Mouse (Mus musculus): ENCODE results near the gene Prkg1.

DNA sequence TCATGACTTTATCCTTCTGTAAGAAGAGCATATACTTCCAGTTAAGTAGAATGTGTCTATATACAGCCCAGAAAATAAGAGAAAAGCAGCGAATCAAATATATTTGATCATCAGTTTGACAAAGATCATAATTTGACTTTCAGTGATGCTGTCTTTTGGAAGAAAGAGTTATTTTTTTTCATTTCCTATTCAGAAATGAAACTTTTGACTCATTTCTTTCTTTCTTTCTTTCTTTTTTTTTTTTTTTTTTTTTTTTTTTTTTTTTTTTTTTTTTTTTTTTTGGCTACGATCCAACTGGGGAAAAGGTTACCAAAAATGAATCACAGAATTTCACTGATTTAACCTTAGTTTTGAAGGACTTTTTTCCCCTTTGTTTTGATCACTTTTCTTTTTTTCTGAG, 259.8 kb downstream of the Prkg1 start:
- no peak for TF ChIP-seq CTCF (IDR thresholded peaks at IDR 0.05; ENCODE audit: control insufficient read depth, insufficient read depth, low read length)
- TF ChIP-seq POLR2A (IDR thresholded peaks at IDR 0.05; ENCODE audit: borderline replicate concordance, control insufficient read depth, low read depth, low read length), result no peak

Data from bone marrow, adult 2 months (tissue).